In the genomic region with DNA sequence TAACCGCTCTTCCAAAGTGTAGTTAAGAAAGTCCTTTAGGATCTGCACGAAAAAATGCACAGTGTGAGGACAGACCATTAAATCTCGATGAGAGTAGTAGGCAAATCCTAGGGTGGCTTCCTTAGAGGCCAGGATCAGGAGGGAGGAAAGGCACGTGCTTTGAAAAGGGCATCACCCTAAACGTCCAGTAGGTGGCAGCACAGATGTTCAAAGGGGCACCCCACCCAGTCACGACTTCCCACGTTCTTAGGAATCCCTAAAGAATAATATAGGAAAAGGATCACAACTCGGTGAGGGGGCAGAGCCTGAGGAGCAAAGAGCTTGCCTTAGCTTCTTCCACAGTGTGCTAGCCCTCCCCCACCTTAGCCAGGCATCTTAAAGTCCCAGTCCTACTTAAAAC, we compare ENCODE assay signal across 9 mouse cellular contexts. TPM values are rescaled to one million over a fixed set of nuclear protein-coding genes. Genes with fewer than 3 reads are reported as not detected.
DNase-seq lines count a peak whose midpoint lies in the region; ATAC-seq and TF ChIP-seq lines count a peak whose summit lies in the region.
"Had no signal": no experiment of that assay in that cellular context is flagged by ENCODE, and none has a peak within 500 bp of the region (broad histone marks: within the 10 kb centered on the region; RNA-seq: fewer than 3 reads in every experiment).

No protein-coding gene starts in this region.

- H3K4me1 ChIP-seq in G1E (ENCODE audit: insufficient read depth, low read depth, low read length), result peaks cover 16% of the 10 kb centered on the region
- peaks cover 8% of the 10 kb centered on the region; the same call in 1 of the 2 replicates for H3K4me1 ChIP-seq in forebrain, embryonic 14.5 days (ENCODE audit: control insufficient read depth, insufficient read depth, low read length)
- peaks cover 6% of the 10 kb centered on the region; the same call in 1 of the 2 replicates for H3K4me1 ChIP-seq in lung, adult 2 months (ENCODE audit: control insufficient read depth, insufficient read depth, low read length)
- peaks cover 22% of the 10 kb centered on the region for H3K4me1 ChIP-seq in olfactory bulb, adult 2 months (ENCODE audit: control insufficient read depth, insufficient read depth, low read length)

- peaks cover 23% of the 10 kb centered on the region for H3K36me3 ChIP-seq in G1E (replicated peaks)
- H3K36me3 ChIP-seq in forebrain, embryonic 14.5 days (ENCODE audit: control insufficient read depth, insufficient read depth, low read length), result 0 out of 2 replicates have a peak, but pooled peaks cover 4% of the 10 kb centered on the region

- H3K9ac ChIP-seq in forebrain, embryonic 14.5 days (ENCODE audit: low read length), result no peak overlapping the region

- H3K9me3 ChIP-seq in G1E (replicated peaks), result no peaks in the 10 kb centered on the region
- no peaks in the 10 kb centered on the region for H3K9me3 ChIP-seq in forebrain, embryonic 14.5 days (replicated peaks; ENCODE audit: control insufficient read depth, low read length)

- no peak overlapping the region for H3K27ac ChIP-seq in forebrain, embryonic 14.5 days (ENCODE audit: low read depth, low read length)
- H3K27ac ChIP-seq in olfactory bulb, adult 2 months (ENCODE audit: insufficient read depth, low read depth, low read length), result no peak overlapping the region; the same call in 1 of the 2 replicates
- H3K27ac ChIP-seq: macrophage had no signal

- H3K27me3 ChIP-seq in G1E (ENCODE audit: insufficient read depth, low read length), result peaks cover 29% of the 10 kb centered on the region
- peaks cover 18% of the 10 kb centered on the region for H3K27me3 ChIP-seq in forebrain, embryonic 14.5 days (replicated peaks; ENCODE audit: control insufficient read depth, insufficient read depth, low read length)

- no peak for TF ChIP-seq POLR2A in lung, adult 2 months (IDR thresholded peaks at IDR 0.05; ENCODE audit: borderline replicate concordance, extremely low read depth, low read depth, low read length)
- TF ChIP-seq POLR2A in olfactory bulb, adult 2 months (IDR thresholded peaks at IDR 0.05; ENCODE audit: insufficient read depth, low read depth, low read length), result no peak

- intact Hi-C loops in heart, postnatal 25 days (cut with DNase I), result loop anchor here (2.0 to 5.0 kb wide), 2 partner anchors 21 to 132 kb away; a partner anchor contains a TSS

- TF ChIP-seq CTCF in G1E (IDR thresholded peaks at IDR 0.05; ENCODE audit: low read depth, low read length), result peak; percentile 50
- TF ChIP-seq CTCF in lung, adult 2 months (IDR thresholded peaks at IDR 0.05; ENCODE audit: insufficient read depth, low read length), result peak; percentile 86
- peak; percentile 43; the same call in 1 of the 2 replicates for TF ChIP-seq CTCF in olfactory bulb, adult 2 months (IDR thresholded peaks at IDR 0.05; ENCODE audit: insufficient read depth, low read depth, low read length)

- H3K4me3 ChIP-seq in G1E (ENCODE audit: low read depth, low read length), result no peak overlapping the region
- H3K4me3 ChIP-seq in forebrain, embryonic 14.5 days (ENCODE audit: low read depth, low read length), result no peak overlapping the region
- no peak overlapping the region for H3K4me3 ChIP-seq in lung, adult 2 months (replicated peaks; ENCODE audit: extremely low read depth, low read depth, low read length)
- peak overlapping the region; percentile 30 for H3K4me3 ChIP-seq in olfactory bulb, adult 2 months (ENCODE audit: insufficient read depth, low read depth, low read length)

- 11% methylated on average over 8 of the region's 8 CpGs for whole genome bisulfite sequencing in forebrain, embryonic 14.5 days
- WGBS in lung, adult 2 months, result 13% methylated on average over 8 of the region's 8 CpGs
- WGBS in olfactory bulb, adult 2 months, result 10% methylated on average over 8 of the region's 8 CpGs

- no peak for DNase-seq in G1E (ENCODE audit: low spot score)
- peak; percentile 75 for DNase-seq in cerebellum, adult 11 months
- peak; percentile 85 for DNase-seq in forebrain, embryonic 14.5 days (ENCODE audit: low spot score)
- DNase-seq in heart, postnatal 25 days (ENCODE audit: low spot score), result peak; percentile 28
- peak; percentile 62 to 80 for DNase-seq in layer of hippocampus, adult 18-20 months (ENCODE audit: low spot score in 2 of 2)
- peak; percentile 53 for DNase-seq in lung, adult 2 months
- peak; percentile 40 for DNase-seq in testis, postnatal 14 days (ENCODE audit: low spot score)

- H3K4me2 ChIP-seq in forebrain, embryonic 14.5 days (ENCODE audit: low read length), result peak overlapping the region; percentile 24; the same call in 1 of the 2 replicates

- ATAC-seq in G1E (ENCODE audit: extremely low read depth, insufficient number of reproducible peaks, low FRiP score, poor library complexity, severe bottlenecking), result peak; percentile 24; the same call in 1 of the 2 replicates
- ATAC-seq in forebrain, embryonic 14.5 days, result peak; percentile 54; the same call in 1 of the 2 replicates

RNA-seq across cellular contexts. Expression of a gene that starts 32.7 kb away (rescaled TPM):
- total RNA-seq in G1E (2014; fragmentation: Nextera tagmentation) (not detected in 2 replicates), G1E (2017) (0.12 and 0.27 TPM in 2 replicates)
- not detected in 2 replicates for polyA plus RNA-seq in G1E (2012)
- polyA plus RNA-seq in forebrain, embryonic 14.5 days (2014; fragmentation: Nextera tagmentation; extraction: Ambion mirVana), result 0.12 and 0.30 TPM in 2 replicates
- not detected for total RNA-seq in heart, postnatal 25 days (2021)
- not detected for total RNA-seq in layer of hippocampus, adult 18-20 months (2021)
- 0.09 and 0.28 TPM in 2 replicates for polyA plus RNA-seq in lung, adult 2 months (2012; rRNA removed)
- not detected in 2 replicates for polyA plus RNA-seq in olfactory bulb, adult 2 months (2012; ENCODE audit: insufficient read depth, insufficient read length, low replicate concordance, missing spikeins)
- polyA plus RNA-seq: macrophage had no signal
